Mouse (Mus musculus) midbrain, embryonic 13.5 days (tissue): ENCODE measurements around the gene Mgat2. TPM values are rescaled to one million over a fixed set of nuclear protein-coding genes. Genes with fewer than 3 reads are reported as not detected.
A peak's percentile ranks its signal among the peaks of the same experiment; 100 is the strongest.

Experiments
- ATAC-seq: fragments of 200-750 bp; cut with Nextera tagmentation; 2 replicates; pipeline ENCODE4 v1.8.0; 2017; ENCODE audit warnings: mild to moderate bottlenecking, moderate TSS enrichment, moderate library complexity
- H3K27ac ChIP-seq: fragments of 300-500 bp; sonication (generic); 2 replicates; pipeline ENCODE4 v1.5.1; 2015; ENCODE audit warnings: inconsistent platforms, mild to moderate bottlenecking, moderate library complexity
- H3K27me3 ChIP-seq: fragments of 300-500 bp; sonication (generic); 2 replicates; pipeline ENCODE4 v1.6.1; 2015; ENCODE audit warnings: mild to moderate bottlenecking, inconsistent platforms
- H3K36me3 ChIP-seq: fragments of 300-500 bp; sonication (generic); 2 replicates; pipeline ENCODE4 v1.6.1; 2015; ENCODE audit warnings: mild to moderate bottlenecking, inconsistent platforms
- H3K4me1 ChIP-seq: fragments of 300-500 bp; sonication (generic); replicated peaks from 2 replicates; pipeline ENCODE4 v1.6.1; 2015; ENCODE audit warnings: inconsistent platforms
- H3K4me2 ChIP-seq: fragments of 300-500 bp; sonication (generic); replicated peaks from 2 replicates; pipeline ENCODE4 v1.6.1; 2015; ENCODE audit warnings: moderate library complexity, mild to moderate bottlenecking, inconsistent platforms
- H3K4me3 ChIP-seq: fragments of 300-500 bp; sonication (generic); replicated peaks from 2 replicates; pipeline ENCODE4 v1.5.1; 2015; ENCODE audit warnings: mild to moderate bottlenecking, inconsistent platforms
- H3K9ac ChIP-seq: fragments of 300-500 bp; sonication (generic); replicated peaks from 2 replicates; pipeline ENCODE4 v1.6.1; 2015; ENCODE audit warnings: mild to moderate bottlenecking, inconsistent platforms
- H3K9me3 ChIP-seq: fragments of 300-500 bp; sonication (generic); 2 replicates; pipeline ENCODE4 v1.6.1; 2016; ENCODE audit warnings: mild to moderate bottlenecking, inconsistent platforms
- WGBS: fragments of 180-500 bp; shearing (Covaris S2); methylation state at CpG from one replicate; pipeline ENCODE4 v1.1.7; 2015; 5-methylcytosine and 5-hydroxymethylcytosine counted together
- microRNA-seq: library from miRNA; unstranded; fragments of <30 nt; microRNA quantifications from one replicate; pipeline ENCODE4, GENCODE M21; 2016
- polyA plus RNA-seq: library from polyadenylated mRNA; unstranded; fragments of >200 nt; fragmentation: Nextera tagmentation; extraction: Ambion mirVana; gene quantifications from 2 replicates; pipeline ENCODE4 v1.2.1, GENCODE M21; 2015

Gene Mgat2
- polyA plus RNA-seq, 1 experiment from 2014 or later = 35.0 TPM

DNA sequence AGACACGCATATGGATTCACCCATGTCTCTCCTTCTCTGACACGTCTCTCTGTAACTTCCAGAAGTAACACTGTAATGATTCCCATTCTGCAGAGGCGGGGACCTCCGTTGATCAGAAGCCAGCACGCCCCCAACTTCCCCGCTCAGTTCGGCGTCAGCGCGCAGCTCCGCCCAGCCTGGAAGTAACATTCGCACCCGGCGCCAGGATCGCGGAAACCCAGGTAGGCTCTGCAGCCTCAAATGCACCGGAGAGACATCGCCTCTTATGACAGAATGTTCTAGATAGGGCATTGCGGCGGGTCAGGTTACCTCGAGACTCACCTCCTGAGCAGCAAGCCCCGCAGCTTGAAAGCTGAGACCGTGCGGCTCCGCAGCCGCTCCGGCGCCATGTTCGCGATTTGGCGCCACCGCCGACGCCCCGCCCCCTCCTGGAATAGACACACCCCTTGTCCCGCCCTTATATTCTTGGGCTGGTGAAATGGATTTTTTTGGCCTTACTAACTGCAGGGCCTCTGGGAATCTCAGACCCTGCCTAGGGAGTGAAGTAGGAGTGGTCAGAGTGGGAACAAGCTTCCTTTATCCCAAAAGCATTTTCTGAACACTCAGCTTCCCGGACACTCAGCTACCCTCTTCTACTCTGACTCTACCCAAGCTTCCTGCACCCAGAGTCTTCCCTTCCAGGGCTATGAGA is 44.0 kb downstream of the Mgat2 start, which contains the start of gene Pole2:
TSS of gene Pole2 (minus strand) at position 420 of the 691 bp plus-strand sequence.
- peak; percentile 95 for ATAC-seq
- under 1% methylated on average over 37 of the region's 37 CpGs for WGBS
- H3K9me3 ChIP-seq = no peaks in the 10 kb centered on the region
- H3K27me3 ChIP-seq = no peaks in the 10 kb centered on the region
- peak within 1 kb of the TSS; percentile 64 for H3K9ac ChIP-seq
- peak within 1 kb of the TSS; percentile 60 for H3K4me2 ChIP-seq
- peak within 1 kb of the TSS; percentile 70 for H3K4me3 ChIP-seq
- H3K4me1 ChIP-seq = 0 out of 2 replicates have a peak, but pooled peaks cover 5% of the 10 kb centered on the region
- 0 out of 2 replicates have a peak within 1 kb of the TSS, but pooled peaks have one; percentile 26 for H3K27ac ChIP-seq
- no peaks in the 10 kb centered on the region for H3K36me3 ChIP-seq

DNA sequence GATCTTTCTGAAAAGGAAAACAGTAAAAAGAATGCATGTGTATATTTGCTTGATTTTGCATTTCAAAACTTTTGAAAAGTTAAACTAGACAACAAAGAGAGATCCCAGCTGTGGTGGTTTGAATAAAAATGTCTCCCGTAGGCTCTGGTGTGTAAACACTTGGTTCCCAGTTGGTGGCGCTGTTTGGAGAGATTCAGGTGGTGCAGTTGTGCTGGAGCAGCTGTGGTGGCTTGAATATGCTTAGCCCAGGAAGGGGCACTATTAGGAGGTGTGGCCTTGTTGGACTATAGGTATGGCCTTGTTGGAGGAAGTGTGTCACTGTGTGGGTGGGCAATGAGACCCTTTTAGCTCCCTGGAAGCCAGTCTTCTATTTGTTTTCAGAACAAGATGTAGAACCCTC is 45.3 kb downstream of the Mgat2 start:
- Histone ChIP-seq H3K9ac (no peak overlapping the region), H3K4me3 (no peak overlapping the region), H3K27ac (no peak overlapping the region), H3K36me3 (no peaks in the 10 kb centered on the region), H3K27me3 (no peaks in the 10 kb centered on the region), H3K9me3 (no peaks in the 10 kb centered on the region), H3K4me1 (0 out of 2 replicates have a peak, but pooled peaks cover 5% of the 10 kb centered on the region), H3K4me2 (no peak overlapping the region)
- no peak for ATAC-seq
- WGBS = 61% methylated on average over 2 of the region's 2 CpGs

GRCm38 (mm10) chr12:69235782-69236181 is 51.8 kb downstream of the Mgat2 start:
- peaks cover 3% of the 10 kb centered on the region for H3K4me1 ChIP-seq
- ATAC-seq = no peak
- no peaks in the 10 kb centered on the region for H3K27me3 ChIP-seq
- no peak overlapping the region for H3K4me3 ChIP-seq
- WGBS = 93% methylated on average over 6 of the region's 6 CpGs
- no peak overlapping the region for H3K27ac ChIP-seq
- H3K4me2 ChIP-seq = no peak overlapping the region
- H3K9ac ChIP-seq = no peak overlapping the region
- no peaks in the 10 kb centered on the region for H3K9me3 ChIP-seq
- no peaks in the 10 kb centered on the region for H3K36me3 ChIP-seq

Small RNAs within 50 kb of the gene (microRNA-seq; reads per million reads assigned to microRNA genes)
- gene Gm47287 (not detected), gene Gm47295 (not detected)

Other genes with a start within 250 kb of the Mgat2 start
- gene Rps29, start 25.0 kb upstream of the Mgat2 start, polyA plus RNA-seq = 1,365 and 1,372 TPM in 2 replicates
- 9.7 and 11.0 TPM in 2 replicates for gene Lrr1, start 15.3 kb upstream of the Mgat2 start, polyA plus RNA-seq
- gene Rpl36al, start 74 bp upstream of the Mgat2 start, polyA plus RNA-seq = 369 and 374 TPM in 2 replicates
- 20.7 and 24.5 TPM in 2 replicates for gene Gm49383, start 12.9 kb downstream of the Mgat2 start, polyA plus RNA-seq
- gene Dnaaf2, start 14.3 kb downstream of the Mgat2 start, polyA plus RNA-seq = 8.2 and 8.9 TPM in 2 replicates
- 15.8 and 19.0 TPM in 2 replicates for gene Gm49384, start 20.1 kb downstream of the Mgat2 start, polyA plus RNA-seq
- gene Pole2, start 44.0 kb downstream of the Mgat2 start, polyA plus RNA-seq = 9.6 and 10.0 TPM in 2 replicates
- 9.1 and 10.5 TPM in 2 replicates for gene Klhdc1, start 57.0 kb downstream of the Mgat2 start, polyA plus RNA-seq
- 294 and 313 TPM in 2 replicates for gene Klhdc2, start 112.5 kb downstream of the Mgat2 start, polyA plus RNA-seq
- 97.3 and 103 TPM in 2 replicates for gene Nemf, start 173.0 kb downstream of the Mgat2 start, polyA plus RNA-seq
- 23.9 and 27.8 TPM in 2 replicates for gene Arf6, start 188.0 kb downstream of the Mgat2 start, polyA plus RNA-seq
- gene Gm9887, start 188.3 kb downstream of the Mgat2 start, polyA plus RNA-seq = 0.72 and 1.5 TPM in 2 replicates